Mouse (Mus musculus) kidney, adult 2 months (tissue): ENCODE data around the gene Irak3.

ENCODE experiments used
- CTCF ChIP-seq: fragments of 200-500 bp; conservative IDR thresholded peaks from 2 replicates; pipeline ENCODE4 v1.5.1; 2011; ENCODE audit warnings: low read depth, mild to moderate bottlenecking, control low read depth, low read length, moderate library complexity, mixed read lengths; ENCODE audit not compliant: insufficient read depth, insufficient read length
- POLR2A ChIP-seq: fragments of 200-500 bp; IDR thresholded peaks from one replicate; pipeline ENCODE4 v1.6.1; 2011; ENCODE audit warnings: low read depth, low read length, control low read depth

- TF ChIP-seq CTCF (no peak), POLR2A (no peak)
These were observed 61.7 kb downstream of the Irak3 start for GRCm38 (mm10) chr10:120140193-120140592.
